Mouse (Mus musculus): ENCODE data around the gene Rfx1. TPM values are rescaled to one million over a fixed set of nuclear protein-coding genes. Genes with fewer than 3 reads are reported as not detected.

Rfx1 gene
- total RNA-seq (2023), result 113 TPM

DNA sequence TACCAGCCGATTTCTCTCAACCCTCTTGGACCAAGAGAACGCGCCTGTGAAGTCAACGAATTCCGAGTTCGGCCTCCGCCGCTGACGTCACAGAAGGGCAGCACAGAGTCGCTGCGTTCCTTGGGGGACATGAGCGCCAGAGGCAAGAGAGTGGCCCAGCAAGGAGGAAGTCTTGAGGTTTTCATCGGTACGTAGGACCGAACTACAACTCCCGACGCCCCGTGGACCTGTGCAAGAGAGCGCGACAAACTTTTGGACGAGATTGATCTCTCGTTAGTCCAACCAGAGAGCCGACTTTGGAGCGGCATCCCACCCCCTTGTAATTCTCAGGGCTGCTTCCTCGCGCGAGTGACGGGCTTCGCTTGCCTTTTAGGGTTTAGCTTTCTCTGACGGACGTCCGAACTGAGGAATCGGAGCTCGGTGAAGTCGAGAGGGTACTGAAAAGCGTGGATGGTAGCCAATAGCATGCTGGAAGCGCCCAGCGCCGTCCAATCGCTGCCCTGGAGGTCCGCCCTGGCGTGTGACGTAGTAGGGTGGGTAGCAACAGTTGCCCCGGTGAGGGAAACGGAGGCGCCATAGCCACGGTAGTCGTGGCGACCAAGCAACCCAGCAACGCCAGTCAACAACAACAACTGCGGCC, at the start of gene Rfx1:
Rfx1 (plus strand) TSS at position 544 of the 640 bp plus-strand sequence.

GRCm38 (mm10) chr8:84021096-84021495, 45.5 kb upstream of the Rfx1 start, which contains the start of gene Palm3:
Gene Palm3 (plus strand): TSS chr8:84021471.

DNA sequence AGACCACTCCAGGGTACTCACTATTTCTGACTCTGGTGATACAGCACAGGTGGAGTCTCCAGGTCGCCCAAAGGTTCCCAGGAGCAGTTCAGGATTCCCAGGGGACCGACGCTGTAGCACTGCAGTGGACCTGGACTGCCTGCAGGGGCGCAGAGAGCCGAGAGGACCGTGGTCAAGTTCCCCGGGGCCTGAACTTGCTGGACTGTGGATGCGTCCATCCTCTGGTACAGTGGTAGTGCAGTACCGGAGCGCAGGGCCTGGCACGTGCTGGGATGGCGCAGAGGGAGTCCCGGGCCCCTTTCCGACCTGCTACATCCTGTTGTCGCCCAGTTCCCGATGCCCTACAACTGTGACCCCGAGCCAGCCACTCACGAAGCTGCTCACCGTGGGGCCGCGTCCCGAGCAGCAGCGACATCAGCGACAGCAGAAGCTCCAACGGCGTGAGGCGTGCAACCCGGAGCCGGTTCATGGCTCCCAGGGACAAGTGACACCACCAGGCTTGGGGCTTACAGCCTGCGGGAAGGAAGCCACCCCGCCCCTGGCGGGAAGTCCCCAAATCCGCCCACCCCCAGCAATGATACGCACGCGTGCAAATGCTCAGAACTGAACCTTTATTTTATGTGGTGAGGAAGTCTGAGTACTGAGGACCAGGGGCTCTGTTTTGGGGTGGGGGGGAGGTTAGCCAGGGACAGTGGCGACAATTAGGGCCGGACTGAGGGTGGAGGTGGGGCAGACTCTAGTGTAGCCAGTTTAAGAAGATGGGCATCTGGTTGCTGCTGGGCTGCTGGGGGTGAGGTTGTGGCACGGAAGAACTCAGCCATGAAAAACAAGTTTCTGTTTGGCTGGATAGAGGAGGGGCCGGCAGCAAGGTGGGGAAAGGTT, 24.3 kb upstream of the Rfx1 start, which contains the start of gene Il27ra:
Il27ra (minus strand) TSS at position 524 of the 882 bp plus-strand sequence.

DNA sequence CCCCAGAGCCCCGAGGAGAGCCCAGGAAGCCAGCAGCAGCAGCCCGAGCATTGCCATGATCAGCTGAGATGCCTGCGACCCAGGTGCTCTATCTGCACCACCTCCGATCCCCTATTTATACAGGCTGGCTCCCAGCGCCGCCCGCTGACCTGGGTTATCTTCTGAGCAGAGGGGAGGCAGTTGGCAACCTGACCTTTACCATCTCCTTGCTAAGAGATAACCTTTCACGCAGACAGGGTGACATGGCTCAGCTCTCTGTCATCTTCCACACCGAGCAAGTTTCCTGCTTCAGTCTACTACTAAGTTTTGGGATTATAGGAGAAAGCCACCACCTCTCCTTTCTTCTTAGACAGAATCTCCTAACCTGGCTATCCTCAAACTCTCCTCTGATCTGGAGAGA, 21.7 kb upstream of the Rfx1 start, which contains the start of gene Rln3:
Rln3 (minus strand) TSS at position 101 of the 400 bp plus-strand sequence.

DNA sequence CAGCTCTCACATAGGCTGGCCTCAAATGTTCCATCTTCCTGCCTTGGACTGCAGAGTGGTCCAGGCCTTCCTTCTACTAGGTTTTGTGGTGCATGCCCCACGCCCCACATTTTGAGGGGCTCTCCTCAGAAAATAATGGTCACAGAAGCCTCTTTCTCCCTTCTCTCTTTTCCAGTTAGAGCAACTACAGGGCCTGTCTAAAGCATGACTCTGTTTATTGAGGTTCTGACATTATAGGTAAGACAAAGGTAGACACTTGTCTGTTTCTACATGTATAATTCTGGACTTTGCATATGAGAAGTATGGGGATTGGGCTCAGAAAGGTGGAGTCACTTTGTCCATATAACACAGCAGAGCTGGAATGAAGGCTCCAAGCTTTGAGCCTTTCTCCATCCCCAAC, 1.6 kb upstream of the Rfx1 start, which contains the start of gene Gm10643:
Gm10643 (minus strand) TSS at position 101 of the 400 bp plus-strand sequence.

GRCm38 (mm10) chr8:84104697-84105609, 38.3 kb downstream of the Rfx1 start, which contains the start of gene Dcaf15:
Gene Dcaf15 (minus strand): TSS chr8:84104768.

GRCm38 (mm10) chr8:84125656-84126055, 59.0 kb downstream of the Rfx1 start, which contains the start of gene Podnl1:
Gene Podnl1 (plus strand): TSS chr8:84125989.

Other genes with a start within 250 kb of the Rfx1 start
- 59.2 TPM for gene Adgrl1, start 166.7 kb upstream of the Rfx1 start, total RNA-seq (2023)
- gene Gm10644, start 111.6 kb upstream of the Rfx1 start, total RNA-seq (2023), result 0.53 TPM
- 3.9 TPM for gene Asf1b, start 111.3 kb upstream of the Rfx1 start, total RNA-seq (2023)
- gene Prkaca, start 93.8 kb upstream of the Rfx1 start, total RNA-seq (2023), result 37.1 TPM
- 42.4 TPM for gene Samd1, start 69.2 kb upstream of the Rfx1 start, total RNA-seq (2023)
- gene 1700067K01Rik, start 65.3 kb upstream of the Rfx1 start, total RNA-seq (2023), result not detected
- gene 2210011C24Rik, start 54.7 kb upstream of the Rfx1 start, total RNA-seq (2023), result not detected
- not detected for gene Palm3, start 45.4 kb upstream of the Rfx1 start, total RNA-seq (2023)
- gene Il27ra, start 24.2 kb upstream of the Rfx1 start, total RNA-seq (2023), result 187 TPM
- not detected for gene Rln3, start 21.8 kb upstream of the Rfx1 start, total RNA-seq (2023)
- gene Gm10643, start 1.7 kb upstream of the Rfx1 start, total RNA-seq (2023), result 2.9 TPM
- 63.6 TPM for gene Dcaf15, start 37.9 kb downstream of the Rfx1 start, total RNA-seq (2023)
- 4.2 TPM for gene Podnl1, start 59.2 kb downstream of the Rfx1 start, total RNA-seq (2023)
- gene Cc2d1a, start 81.1 kb downstream of the Rfx1 start, total RNA-seq (2023), result 30.3 TPM
- 2.7 TPM for gene 4930432K21Rik, start 81.2 kb downstream of the Rfx1 start, total RNA-seq (2023)
- not detected for gene Nanos3, start 118.4 kb downstream of the Rfx1 start, total RNA-seq (2023)
- gene Zswim4, start 170.2 kb downstream of the Rfx1 start, total RNA-seq (2023), result 36.1 TPM
- 193 TPM for gene D8Ertd738e, start 182.9 kb downstream of the Rfx1 start, total RNA-seq (2023)
- gene Mri1, start 190.5 kb downstream of the Rfx1 start, total RNA-seq (2023), result 31.7 TPM
- 18.3 TPM for gene Ccdc130, start 203.5 kb downstream of the Rfx1 start, total RNA-seq (2023)